Mouse (Mus musculus) liver, postnatal 0 days (tissue): ENCODE data around the gene Dennd6b.

Source experiments
- CTCF ChIP-seq: sonication (generic); IDR thresholded peaks from 2 replicates; pipeline ENCODE4 v1.5.1; 2016; ENCODE audit warnings: antibody characterized with exemption, low read depth
- EP300 ChIP-seq: IDR thresholded peaks from 2 replicates; pipeline ENCODE4 v1.6.1; 2016; ENCODE audit warnings: antibody characterized with exemption, low read depth, mild to moderate bottlenecking

DNA sequence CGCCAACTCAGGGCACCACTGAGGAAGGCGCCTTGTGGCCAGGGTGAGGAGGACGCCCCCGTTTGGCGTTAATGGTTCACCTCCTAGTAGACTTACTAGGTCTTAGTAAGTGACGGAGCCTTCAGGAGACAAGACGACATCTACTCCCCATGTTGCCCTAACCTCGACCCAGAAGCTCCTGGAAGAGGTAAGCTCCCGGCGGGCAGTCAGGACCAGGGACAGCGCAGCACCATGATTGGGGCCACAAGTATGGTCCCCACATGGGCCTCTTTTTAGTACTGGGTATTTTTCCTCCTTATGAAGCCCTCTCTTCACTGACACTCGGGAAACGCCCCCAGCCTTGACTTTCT lies 46.3 kb downstream of the Dennd6b start:
- TF ChIP-seq EP300 (no peak), CTCF (no peak)
